Mouse (Mus musculus): ENCODE measurements at regions not wholly inside any gene's neighbourhood (a gene's known extent, or its start where the extent isn't known, plus 50 kb on each side); places are given as distances from the start of the nearest gene placed in this dataset.

GRCm38 (mm10) chr1:4570730-4571129, 237.0 kb upstream of the Gm37988 start:
- DNase-seq: no peak
- no peaks in the 10 kb centered on the region for H3K36me3 ChIP-seq (ENCODE audit: insufficient read depth)
- no peaks in the 10 kb centered on the region for H3K27me3 ChIP-seq (ENCODE audit: insufficient read depth, low read length)
- H3K9me3 ChIP-seq (ENCODE audit: low read length): no peaks in the 10 kb centered on the region
- WGBS: 91% methylated on average over 4 of the region's 4 CpGs
- H3K4me1 ChIP-seq (ENCODE audit: insufficient read depth): no peaks in the 10 kb centered on the region
- H3K4me2 ChIP-seq (ENCODE audit: low read depth): no peak overlapping the region
- no peak for ATAC-seq
- H3K4me3 ChIP-seq (ENCODE audit: low read depth, low read length): no peak overlapping the region
- H3K9ac ChIP-seq: no peak overlapping the region
- no peak overlapping the region for H3K27ac ChIP-seq (ENCODE audit: low read depth, low read length)
- TF ChIP-seq CTCF (IDR thresholded peaks at IDR 0.05; ENCODE audit: low read depth): no peak

DNA sequence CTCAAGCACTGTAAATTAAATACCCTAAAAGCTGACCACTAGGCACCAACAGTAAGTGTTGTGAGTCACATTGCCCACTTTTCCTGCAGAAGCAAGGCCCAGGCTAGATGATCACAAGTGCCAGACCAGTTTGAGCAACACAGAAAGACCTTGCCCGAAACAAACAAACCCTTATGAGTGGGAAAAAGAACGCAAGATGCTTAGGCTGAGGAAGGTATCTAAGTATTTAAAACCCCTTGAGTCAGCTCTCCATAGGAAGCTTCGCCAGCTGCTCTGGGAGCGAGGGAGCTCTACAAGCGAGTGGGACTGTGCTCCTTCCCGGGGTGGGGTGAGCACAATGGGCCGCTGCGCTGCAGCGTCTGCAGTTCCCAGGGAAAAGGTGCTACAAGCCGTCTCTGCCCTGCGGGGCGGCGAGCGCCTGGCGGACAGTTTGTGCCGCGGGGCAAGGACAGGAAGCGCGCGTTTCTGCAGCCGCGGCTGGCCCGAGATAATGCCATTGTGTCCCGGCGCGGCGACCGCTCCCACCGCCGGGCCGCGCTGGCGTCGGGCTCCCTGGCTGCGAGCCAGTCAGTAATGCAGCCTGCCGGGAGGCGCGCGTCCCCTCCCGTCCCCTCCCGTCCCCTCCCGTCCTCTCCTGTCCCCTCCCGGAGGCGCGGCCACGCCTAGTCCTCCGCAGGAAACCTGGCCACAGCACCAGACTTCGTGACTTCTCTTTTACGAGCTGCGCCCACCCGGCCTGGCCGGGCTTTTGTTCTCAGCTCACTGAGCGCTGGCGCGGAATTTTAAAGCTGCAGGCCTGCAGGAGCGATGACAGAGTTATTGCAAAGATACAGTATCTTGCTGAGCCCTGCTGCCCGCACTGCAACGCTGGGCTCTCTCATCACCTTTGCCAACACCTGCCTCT, 236.1 kb upstream of the Gm37988 start:
- Histone ChIP-seq H3K9ac (peak overlapping the region; percentile 96), H3K27ac (ENCODE audit: low read depth, low read length) (peak overlapping the region; percentile 92), H3K4me1 (ENCODE audit: insufficient read depth) (no peaks in the 10 kb centered on the region), H3K4me3 (ENCODE audit: low read depth, low read length) (peak overlapping the region; percentile 63), H3K36me3 (ENCODE audit: insufficient read depth) (no peaks in the 10 kb centered on the region), H3K4me2 (ENCODE audit: low read depth) (peak overlapping the region; percentile 71), H3K9me3 (ENCODE audit: low read length) (no peaks in the 10 kb centered on the region), H3K27me3 (ENCODE audit: insufficient read depth, low read length) (no peaks in the 10 kb centered on the region)
- peak; percentile 87 for DNase-seq
- TF ChIP-seq CTCF (IDR thresholded peaks at IDR 0.05; ENCODE audit: low read depth): peak; percentile 21; the same call in 1 of the 2 replicates
- peak; percentile 93 for ATAC-seq
- under 1% methylated on average over 47 of the region's 58 CpGs for WGBS

DNA sequence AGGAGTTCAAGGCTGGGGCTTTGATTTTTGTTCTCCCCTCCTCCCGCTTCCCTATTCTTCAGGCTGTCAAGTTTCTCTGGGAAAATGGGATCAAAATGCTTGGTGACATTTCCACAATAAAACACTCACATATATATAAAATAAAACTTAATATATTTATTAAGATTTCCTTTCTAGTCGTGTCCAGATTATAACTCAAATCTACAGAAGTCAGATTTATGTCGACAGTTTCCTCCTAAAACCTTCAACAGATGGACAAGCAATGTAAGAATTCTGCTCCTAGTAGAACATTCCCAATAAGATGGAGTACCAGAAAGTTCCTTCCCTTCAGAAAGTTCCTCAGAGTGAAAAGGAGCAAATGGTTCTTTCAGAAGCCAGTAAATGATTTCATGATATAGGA, 235.4 kb upstream of the Gm37988 start:
- H3K4me2 ChIP-seq (ENCODE audit: low read depth): peak overlapping the region; percentile 71
- peak overlapping the region; percentile 63 for H3K4me3 ChIP-seq (ENCODE audit: low read depth, low read length)
- no peaks in the 10 kb centered on the region for H3K36me3 ChIP-seq (ENCODE audit: insufficient read depth)
- H3K27ac ChIP-seq (ENCODE audit: low read depth, low read length): peak overlapping the region; percentile 92
- H3K9ac ChIP-seq: peak overlapping the region; percentile 96
- no peak for TF ChIP-seq CTCF (IDR thresholded peaks at IDR 0.05; ENCODE audit: low read depth)
- H3K27me3 ChIP-seq (ENCODE audit: insufficient read depth, low read length): no peaks in the 10 kb centered on the region
- no peaks in the 10 kb centered on the region for H3K4me1 ChIP-seq (ENCODE audit: insufficient read depth)
- DNase-seq (no peak), ATAC-seq (no peak)
- 36% methylated on average over 3 of the region's 3 CpGs for WGBS
- no peaks in the 10 kb centered on the region for H3K9me3 ChIP-seq (ENCODE audit: low read length)

DNA sequence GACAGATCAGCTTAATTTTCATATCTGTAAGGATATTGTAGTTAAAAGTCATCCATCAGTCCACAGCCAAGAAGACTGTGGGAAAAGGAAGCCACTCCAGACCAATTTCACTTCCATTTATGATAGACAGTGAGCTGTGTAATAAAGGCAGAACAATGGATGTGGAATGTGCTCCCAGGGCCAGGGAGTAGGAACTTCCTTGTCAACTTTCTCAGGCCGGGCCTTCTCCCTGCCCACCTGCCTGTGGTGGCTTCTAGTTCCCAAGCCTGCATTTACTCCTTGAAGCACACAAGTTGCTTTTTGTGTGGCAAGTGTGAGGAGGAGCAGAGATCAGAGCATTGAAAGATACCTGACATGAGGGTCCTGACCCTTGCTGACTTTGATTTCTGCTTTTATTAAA, 233.6 kb upstream of the Gm37988 start:
- H3K9me3 ChIP-seq (ENCODE audit: low read length): no peaks in the 10 kb centered on the region
- no peak overlapping the region for H3K4me2 ChIP-seq (ENCODE audit: low read depth)
- no peaks in the 10 kb centered on the region for H3K4me1 ChIP-seq (ENCODE audit: insufficient read depth)
- no peak overlapping the region for H3K9ac ChIP-seq
- H3K4me3 ChIP-seq (ENCODE audit: low read depth, low read length): no peak overlapping the region
- no peaks in the 10 kb centered on the region for H3K36me3 ChIP-seq (ENCODE audit: insufficient read depth)
- H3K27ac ChIP-seq (ENCODE audit: low read depth, low read length): no peak overlapping the region
- WGBS: 78% methylated on average over 1 of the region's 1 CpGs
- no peak for TF ChIP-seq CTCF (IDR thresholded peaks at IDR 0.05; ENCODE audit: low read depth)
- ATAC-seq: no peak
- H3K27me3 ChIP-seq (ENCODE audit: insufficient read depth, low read length): no peaks in the 10 kb centered on the region
- DNase-seq: no peak

DNA sequence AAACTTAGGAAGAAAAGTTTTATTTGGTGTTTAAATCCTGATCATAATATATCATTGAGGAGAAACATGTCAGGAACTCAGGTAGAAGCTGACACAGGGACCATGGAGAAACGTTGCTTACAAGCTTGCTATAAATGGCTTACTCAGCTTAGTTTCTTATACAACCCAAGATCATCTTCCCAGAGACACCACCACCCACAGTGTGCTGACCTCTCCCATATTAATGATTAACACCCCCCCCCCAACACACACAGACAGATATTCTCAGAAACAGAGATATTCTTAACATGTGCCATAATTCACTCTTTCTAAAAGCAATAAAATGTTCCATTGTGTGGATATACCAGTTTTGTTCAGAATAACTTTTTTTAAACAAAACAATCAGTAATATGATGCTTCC, 230.7 kb upstream of the Gm37988 start:
- WGBS: 65% methylated on average over 1 of the region's 1 CpGs
- no peak overlapping the region for H3K27ac ChIP-seq (ENCODE audit: low read depth, low read length)
- no peaks in the 10 kb centered on the region for H3K27me3 ChIP-seq (ENCODE audit: insufficient read depth, low read length)
- ATAC-seq (no peak), DNase-seq (no peak)
- no peaks in the 10 kb centered on the region for H3K4me1 ChIP-seq (ENCODE audit: insufficient read depth)
- H3K36me3 ChIP-seq (ENCODE audit: insufficient read depth): no peaks in the 10 kb centered on the region
- no peak overlapping the region for H3K9ac ChIP-seq
- H3K4me2 ChIP-seq (ENCODE audit: low read depth): no peak overlapping the region
- no peak overlapping the region for H3K4me3 ChIP-seq (ENCODE audit: low read depth, low read length)
- no peaks in the 10 kb centered on the region for H3K9me3 ChIP-seq (ENCODE audit: low read length)
- no peak for TF ChIP-seq CTCF (IDR thresholded peaks at IDR 0.05; ENCODE audit: low read depth)

DNA sequence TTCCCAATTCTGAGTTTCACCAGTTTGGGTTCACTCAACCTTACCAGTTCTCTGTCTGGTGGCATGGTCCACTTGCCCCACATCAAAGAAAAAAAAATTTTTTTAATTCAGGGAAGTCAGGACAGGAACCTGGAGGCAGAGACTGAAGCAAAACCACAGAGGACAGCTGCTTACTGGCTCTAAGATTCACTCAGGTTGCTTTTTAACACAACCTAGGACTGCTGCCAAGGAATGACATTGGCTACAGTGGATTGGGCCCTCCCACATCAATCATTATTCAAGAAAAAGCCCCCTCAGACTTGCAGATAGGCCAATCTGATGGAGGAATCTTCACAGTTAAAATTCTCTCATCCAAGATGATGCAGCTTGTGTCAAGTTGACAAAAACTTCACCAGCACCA, 225.2 kb upstream of the Gm37988 start:
- Histone ChIP-seq H3K4me1 (ENCODE audit: insufficient read depth) (no peaks in the 10 kb centered on the region), H3K27me3 (ENCODE audit: insufficient read depth, low read length) (no peaks in the 10 kb centered on the region), H3K4me2 (ENCODE audit: low read depth) (no peak overlapping the region), H3K36me3 (ENCODE audit: insufficient read depth) (no peaks in the 10 kb centered on the region), H3K27ac (ENCODE audit: low read depth, low read length) (no peak overlapping the region), H3K9me3 (ENCODE audit: low read length) (no peaks in the 10 kb centered on the region), H3K4me3 (ENCODE audit: low read depth, low read length) (no peak overlapping the region), H3K9ac (no peak overlapping the region)
- TF ChIP-seq CTCF (IDR thresholded peaks at IDR 0.05; ENCODE audit: low read depth): no peak
- ATAC-seq (no peak), DNase-seq (no peak)

DNA sequence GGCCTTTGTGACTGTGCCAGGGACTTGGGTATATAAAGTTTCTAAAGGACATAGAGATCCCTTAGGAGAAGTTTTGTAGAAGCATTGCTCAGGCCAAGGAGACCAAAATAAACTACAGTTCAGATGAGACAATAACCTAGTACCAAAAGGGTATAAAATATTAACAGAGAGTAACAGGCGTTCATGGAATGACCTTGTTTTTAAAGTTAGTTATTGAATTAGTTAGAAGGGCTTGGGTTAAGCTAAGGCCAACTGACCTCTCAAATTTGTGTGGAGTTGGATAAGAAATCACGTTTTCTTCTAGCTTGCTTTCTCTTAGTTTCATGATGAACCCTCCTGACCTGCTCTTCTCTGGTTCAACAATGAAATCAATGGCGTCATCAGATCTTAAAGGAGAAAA, 209.8 kb upstream of the Gm37988 start:
- WGBS: 83% methylated on average over 3 of the region's 3 CpGs
- no peak for ATAC-seq

More for the DNA sequence above, 209.8 kb upstream of the Gm37988 start:
- Histone ChIP-seq H3K27ac (ENCODE audit: low read depth, low read length) (no peak overlapping the region), H3K9ac (no peak overlapping the region), H3K27me3 (ENCODE audit: insufficient read depth, low read length) (no peaks in the 10 kb centered on the region), H3K36me3 (ENCODE audit: insufficient read depth) (no peaks in the 10 kb centered on the region), H3K4me2 (ENCODE audit: low read depth) (no peak overlapping the region), H3K9me3 (ENCODE audit: low read length) (no peaks in the 10 kb centered on the region), H3K4me3 (ENCODE audit: low read depth, low read length) (no peak overlapping the region), H3K4me1 (ENCODE audit: insufficient read depth) (no peaks in the 10 kb centered on the region)
- no peak for TF ChIP-seq CTCF (IDR thresholded peaks at IDR 0.05; ENCODE audit: low read depth)
- DNase-seq: no peak
